Comparison of ENCODE assay signal across 8 mouse cellular contexts in the genomic region with DNA sequence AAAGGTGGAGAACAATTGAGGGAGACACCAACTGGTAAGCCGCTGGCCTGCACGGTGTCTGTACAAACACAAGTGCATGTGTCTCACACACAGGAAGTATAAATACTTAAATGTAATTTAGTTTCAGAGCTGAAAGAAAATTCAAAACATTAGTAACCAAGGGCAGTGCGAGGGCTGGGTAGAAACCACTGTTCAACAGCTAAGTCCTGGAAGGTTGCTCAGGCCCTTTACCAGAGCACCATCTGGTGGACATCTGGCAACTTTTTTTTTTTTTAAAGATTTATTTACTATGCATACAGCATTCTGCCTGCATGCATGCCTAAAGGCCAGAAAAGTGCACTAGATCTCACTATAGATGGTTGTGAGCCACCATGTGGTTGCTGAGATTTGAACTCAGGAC. TPM values are rescaled to one million over a fixed set of nuclear protein-coding genes. Genes with fewer than 3 reads are reported as not detected.
A peak's percentile ranks its signal among the peaks of the same experiment; 100 is the strongest.
DNase-seq lines count a peak whose midpoint lies in the region; ATAC-seq and TF ChIP-seq lines count a peak whose summit lies in the region.

No protein-coding gene starts in this region.

- H3K9ac ChIP-seq in intestine, embryonic 16.5 days (ENCODE audit: low read depth, low read length): no peak overlapping the region
- H3K9ac ChIP-seq in midbrain, postnatal 0 days (replicated peaks; ENCODE audit: low read length, poor library complexity, severe bottlenecking): no peak overlapping the region
- H3K9ac ChIP-seq in forebrain, embryonic 11.5 days (ENCODE audit: low read length): no peak overlapping the region

- 66% methylated on average over 3 of the region's 3 CpGs for WGBS in intestine, embryonic 16.5 days
- WGBS in midbrain, postnatal 0 days: 64% methylated on average over 3 of the region's 3 CpGs
- 83% methylated on average over 3 of the region's 3 CpGs for WGBS in forebrain, embryonic 11.5 days

- H3K9me3 ChIP-seq in intestine, embryonic 16.5 days (ENCODE audit: control insufficient read depth, low read length): no peaks in the 10 kb centered on the region
- H3K9me3 ChIP-seq in midbrain, postnatal 0 days (ENCODE audit: low read length): no peaks in the 10 kb centered on the region
- H3K9me3 ChIP-seq in forebrain, embryonic 11.5 days (ENCODE audit: control insufficient read depth, low read length): no peaks in the 10 kb centered on the region

- peaks cover 2% of the 10 kb centered on the region; the same call in 1 of the 2 replicates for H3K4me1 ChIP-seq in intestine, embryonic 16.5 days (ENCODE audit: control insufficient read depth, insufficient read depth, low read length)
- H3K4me1 ChIP-seq in midbrain, postnatal 0 days (ENCODE audit: insufficient read depth, low read length): 0 out of 2 replicates have a peak, but pooled peaks cover 2% of the 10 kb centered on the region
- H3K4me1 ChIP-seq in forebrain, embryonic 11.5 days (replicated peaks; ENCODE audit: control insufficient read depth, insufficient read depth, low read length): peaks cover 2% of the 10 kb centered on the region; the same call in 1 of the 2 replicates

- DNase-seq in heart, adult 18-20 months: peak; percentile 25 to 60
- DNase-seq in heart, adult 9 months (ENCODE audit: low spot score in 2 of 2): no peak
- DNase-seq in A20 (ENCODE audit: low read depth, low spot score) (peak; percentile 56), adipocyte (ENCODE audit: low spot score) (peak; percentile 63)
- DNase-seq in midbrain, postnatal 0 days (ENCODE audit: low spot score): peak; percentile 76
- no peak for DNase-seq in forebrain, embryonic 11.5 days (ENCODE audit: low spot score)

- no peaks in the 10 kb centered on the region for H3K27me3 ChIP-seq in intestine, embryonic 16.5 days (replicated peaks; ENCODE audit: control insufficient read depth, insufficient read depth, low read length)
- no peaks in the 10 kb centered on the region for H3K27me3 ChIP-seq in midbrain, postnatal 0 days (ENCODE audit: insufficient read depth, low read length)
- no peaks in the 10 kb centered on the region for H3K27me3 ChIP-seq in forebrain, embryonic 11.5 days (ENCODE audit: control insufficient read depth, insufficient read depth, low read length)

- TF ChIP-seq CTCF in midbrain, postnatal 0 days (IDR thresholded peaks at IDR 0.05): peak; percentile 82

- ATAC-seq in intestine, embryonic 16.5 days: peak; percentile 69
- no peak for ATAC-seq in midbrain, postnatal 0 days (ENCODE audit: low FRiP score)
- ATAC-seq in erythroid progenitor cell, adult 5-6 weeks (replicated peaks; ENCODE audit: low FRiP score, poor library complexity, severe bottlenecking): no peak
- no peak for ATAC-seq in forebrain, embryonic 11.5 days (replicated peaks; ENCODE audit: low FRiP score)

- no peak overlapping the region for H3K4me3 ChIP-seq in intestine, embryonic 16.5 days (ENCODE audit: low read length)
- no peak overlapping the region for H3K4me3 ChIP-seq in midbrain, postnatal 0 days (ENCODE audit: low read depth, low read length)
- H3K4me3 ChIP-seq in forebrain, embryonic 11.5 days (ENCODE audit: low read depth, low read length): no peak overlapping the region

- H3K36me3 ChIP-seq in intestine, embryonic 16.5 days (ENCODE audit: control insufficient read depth, insufficient read depth, low read length): peaks cover 3% of the 10 kb centered on the region; the same call in 1 of the 2 replicates
- H3K36me3 ChIP-seq in midbrain, postnatal 0 days (ENCODE audit: insufficient read depth, low read length): peaks cover 26% of the 10 kb centered on the region; the same call in 1 of the 2 replicates
- no peaks in the 10 kb centered on the region; the same call in 1 of the 2 replicates for H3K36me3 ChIP-seq in forebrain, embryonic 11.5 days (ENCODE audit: control insufficient read depth, insufficient read depth, low read length)

- no peak overlapping the region for H3K4me2 ChIP-seq in intestine, embryonic 16.5 days (ENCODE audit: low read depth, low read length)
- H3K4me2 ChIP-seq in midbrain, postnatal 0 days (ENCODE audit: low read depth, low read length, poor library complexity, severe bottlenecking): no peak overlapping the region
- H3K4me2 ChIP-seq in forebrain, embryonic 11.5 days (ENCODE audit: low read depth, low read length, severe bottlenecking): no peak overlapping the region

- no peak overlapping the region for H3K27ac ChIP-seq in intestine, embryonic 16.5 days (ENCODE audit: low read length)
- no peak overlapping the region for H3K27ac ChIP-seq in midbrain, postnatal 0 days (ENCODE audit: low read depth, low read length)
- no peak overlapping the region for H3K27ac ChIP-seq in forebrain, embryonic 11.5 days (ENCODE audit: low read depth, low read length)

RNA-seq across cellular contexts. Expression of a gene that starts 5.9 kb away (rescaled TPM):
- total RNA-seq in heart, adult 18-20 months (2021): 10 to 100 TPM; 24.7 to 25.7 TPM
- 28.9 and 30.7 TPM in 2 replicates for polyA plus RNA-seq in intestine, embryonic 16.5 days (2015; fragmentation: Nextera tagmentation; extraction: Ambion mirVana)
- total RNA-seq in midbrain, postnatal 0 days (2014; rRNA removed): 38.8 and 41.4 TPM in 2 replicates
- polyA plus RNA-seq in midbrain, postnatal 0 days (2015; fragmentation: Nextera tagmentation; extraction: Ambion mirVana): 38.6 and 40.9 TPM in 2 replicates
- total RNA-seq in erythroid progenitor cell, adult 5-6 weeks (2015; ENCODE audit: low replicate concordance): 6.7 and 6.8 TPM in 2 replicates
- total RNA-seq in erythroid progenitor cell, adult 5-6 weeks (2017; ENCODE audit: low replicate concordance): 1.5 and 1.9 TPM in 2 replicates
- polyA plus RNA-seq in forebrain, embryonic 11.5 days (2014; fragmentation: Nextera tagmentation; extraction: Ambion mirVana): 46.6 and 53.1 TPM in 2 replicates

RNA-seq across cellular contexts. Expression of a gene that starts 20.6 kb away (rescaled TPM):
- 10 to 100 TPM in 1 of 2 experiments, 1 to 10 TPM in 1; 9.7 to 10.6 TPM for total RNA-seq in heart, adult 18-20 months (2021)
- 58.0 and 60.8 TPM in 2 replicates for polyA plus RNA-seq in intestine, embryonic 16.5 days (2015; fragmentation: Nextera tagmentation; extraction: Ambion mirVana)
- 27.0 and 38.4 TPM in 2 replicates for total RNA-seq in midbrain, postnatal 0 days (2014; rRNA removed)
- 14.9 and 16.1 TPM in 2 replicates for polyA plus RNA-seq in midbrain, postnatal 0 days (2015; fragmentation: Nextera tagmentation; extraction: Ambion mirVana)
- total RNA-seq in erythroid progenitor cell, adult 5-6 weeks (2015; ENCODE audit: low replicate concordance): not detected in 2 replicates
- total RNA-seq in erythroid progenitor cell, adult 5-6 weeks (2017; ENCODE audit: low replicate concordance): not detected in 2 replicates
- 20.8 and 23.0 TPM in 2 replicates for polyA plus RNA-seq in forebrain, embryonic 11.5 days (2014; fragmentation: Nextera tagmentation; extraction: Ambion mirVana)

RNA-seq across cellular contexts. Expression of a gene that starts 53.7 kb away (rescaled TPM):
- total RNA-seq in heart, adult 18-20 months (2021): 10 to 100 TPM; 10.5 to 13.0 TPM
- 248 and 311 TPM in 2 replicates for polyA plus RNA-seq in intestine, embryonic 16.5 days (2015; fragmentation: Nextera tagmentation; extraction: Ambion mirVana)
- 6.4 and 11.2 TPM in 2 replicates for total RNA-seq in midbrain, postnatal 0 days (2014; rRNA removed)
- polyA plus RNA-seq in midbrain, postnatal 0 days (2015; fragmentation: Nextera tagmentation; extraction: Ambion mirVana): 5.1 TPM in 2 replicates
- not detected in 2 replicates for total RNA-seq in erythroid progenitor cell, adult 5-6 weeks (2015; ENCODE audit: low replicate concordance)
- not detected in 2 replicates for total RNA-seq in erythroid progenitor cell, adult 5-6 weeks (2017; ENCODE audit: low replicate concordance)
- 4.1 and 4.6 TPM in 2 replicates for polyA plus RNA-seq in forebrain, embryonic 11.5 days (2014; fragmentation: Nextera tagmentation; extraction: Ambion mirVana)

Comparison
In these comparisons a context has a peak if more than half of its experiments do, and no peak if none do; other contexts are left out.
1. DNase-seq: peak in heart, adult 18-20 months (2 of 2), A20 (single experiment), adipocyte (single experiment) and midbrain, postnatal 0 days (single experiment); none in heart, adult 9 months (0 of 2) and forebrain, embryonic 11.5 days (single experiment).
2. RNA of a gene that starts 20.6 kb away (total RNA-seq): 27.0 to 38.4 TPM in midbrain, postnatal 0 days and 9.7 to 10.6 TPM in heart, adult 18-20 months; not detected in erythroid progenitor cell, adult 5-6 weeks; every median in the first group is over 10 times any median in the second.